Mouse (Mus musculus) gastrocnemius, adult 2 months (tissue): ENCODE measurements around the gene Kcnd1. TPM values are rescaled to one million over a fixed set of nuclear protein-coding genes. Genes with fewer than 3 reads are reported as not detected.
"Not testable (repeated sequence)": the region's sequence is repeated elsewhere in the genome, so short reads cannot be mapped to it uniquely, and the experiment has no call there.

Source experiments
- DNase-seq: peaks from one replicate; pipeline ENCODE4 v3.0.0; 2022
- H3K27ac ChIP-seq: fragments of 200-600 bp; 2 replicates; pipeline ENCODE4 v1.8.1; 2022; ENCODE audit warnings: mild to moderate bottlenecking
- H3K4me3 ChIP-seq: fragments of 200-600 bp; 2 replicates; pipeline ENCODE4 v1.8.1; 2022; ENCODE audit warnings: mild to moderate bottlenecking, moderate library complexity
- CTCF ChIP-seq: fragments of 200-600 bp; IDR thresholded peaks from 2 replicates; pipeline ENCODE4 v1.8.1; 2022; ENCODE audit warnings: antibody characterized with exemption, mild to moderate bottlenecking, moderate library complexity
- intact Hi-C: fragments of 180-260 bp; cut with DNase I; formaldehyde crosslinking; loops from one replicate; pipeline ENCODE4 v1.15.1; 2025
- total RNA-seq, 2 experiments: library from RNA; stranded (reverse); gene quantifications; 2 replicates each; pipeline ENCODE4 v1.2.3; 2021

Kcnd1 gene
- total RNA-seq, 2 experiments from 2014 or later, result 0.15 to 0.22 TPM

DNA sequence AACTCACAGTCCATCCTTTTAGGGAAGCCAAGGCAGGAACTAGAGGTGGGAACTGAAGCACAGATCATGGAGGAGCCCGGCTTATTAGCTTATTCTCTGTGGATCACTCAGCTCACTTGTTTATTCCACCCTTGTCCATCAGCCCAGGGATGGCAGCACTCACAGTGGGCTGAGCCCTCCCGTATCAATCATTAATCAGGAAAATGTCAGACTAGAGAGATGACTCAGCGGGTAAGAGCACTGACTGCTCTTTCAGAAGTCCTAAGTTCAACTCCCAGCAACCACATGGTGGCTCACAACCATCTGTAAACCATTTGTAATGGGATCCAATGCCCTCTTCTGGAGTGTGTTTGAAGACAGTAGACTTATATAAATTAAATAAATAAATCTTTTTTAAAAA lies 24.8 kb upstream of the Kcnd1 start:
- intact Hi-C loops, result no loop called here
- no peak overlapping the region for H3K27ac ChIP-seq
- DNase-seq, result no peak
- no peak overlapping the region for H3K4me3 ChIP-seq
- TF ChIP-seq CTCF, result no peak

DNA sequence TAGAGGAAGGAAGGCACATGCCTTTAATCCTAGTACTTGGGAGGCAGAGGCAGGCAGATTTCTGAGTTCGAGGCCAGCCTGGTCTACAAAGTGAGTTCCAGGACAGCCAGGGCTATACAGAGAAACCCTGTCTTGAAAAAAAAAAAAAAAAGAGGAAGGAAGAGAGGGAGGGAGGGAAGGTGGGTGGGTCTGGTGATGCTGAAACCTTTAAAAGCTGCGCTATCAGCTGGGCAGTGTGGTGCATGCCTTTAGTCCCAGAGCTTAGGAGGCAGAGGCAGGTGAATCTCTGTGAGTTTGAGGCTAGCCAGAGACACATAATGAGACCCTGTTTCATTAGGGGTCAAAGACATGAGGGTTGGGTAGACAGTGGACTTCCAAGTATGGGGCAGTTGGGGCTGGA lies 19.9 kb upstream of the Kcnd1 start:
- H3K4me3 ChIP-seq, DNase-seq, intact Hi-C loops, H3K27ac ChIP-seq: not testable (repeated sequence)

DNA sequence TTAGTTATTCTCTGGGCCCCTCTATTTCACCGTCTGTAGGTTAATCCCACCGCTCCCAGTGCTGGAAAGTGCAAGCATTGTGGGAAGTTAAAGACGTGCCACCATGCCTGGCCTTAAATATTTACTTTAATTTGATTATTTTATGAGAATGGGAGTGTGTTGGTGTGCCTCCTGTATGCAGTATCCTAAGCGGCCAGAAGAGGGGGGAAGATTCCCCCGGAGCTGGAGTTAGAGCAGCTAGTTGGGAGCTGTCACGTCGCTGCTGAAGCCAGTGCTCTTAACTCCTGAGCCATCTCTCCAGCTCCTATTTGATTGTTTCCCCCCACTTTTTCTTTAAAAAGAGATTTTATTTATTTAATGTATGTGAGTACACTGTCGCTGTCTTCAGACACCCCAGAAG lies 7.1 kb upstream of the Kcnd1 start:
- peak; percentile 45 for TF ChIP-seq CTCF
- H3K4me3 ChIP-seq, DNase-seq, intact Hi-C loops, H3K27ac ChIP-seq: not testable (repeated sequence)

DNA sequence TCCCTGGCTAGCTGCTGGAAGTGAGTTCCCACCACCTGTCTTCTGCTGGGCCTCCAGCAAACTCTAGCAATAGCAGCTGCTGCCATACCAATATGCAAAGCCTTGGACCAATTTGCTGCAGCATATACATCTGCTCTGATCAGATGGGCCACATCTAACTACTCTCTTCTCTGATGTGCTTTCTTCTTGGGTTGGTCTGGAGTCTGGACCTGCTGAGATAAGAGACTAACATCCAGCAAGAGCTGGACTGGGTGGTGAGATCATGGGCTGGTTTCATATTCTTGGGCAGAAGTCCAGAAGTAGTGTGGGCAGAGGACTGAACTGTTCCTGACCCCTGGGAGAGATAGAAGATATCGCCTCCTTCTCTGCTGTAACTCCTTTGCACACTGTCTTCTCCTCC lies 15.1 kb downstream of the Kcnd1 start:
- intact Hi-C loops, result no loop called here
- DNase-seq, result no peak
- Histone ChIP-seq H3K27ac (no peak overlapping the region), H3K4me3 (no peak overlapping the region)
- TF ChIP-seq CTCF, result no peak

DNA sequence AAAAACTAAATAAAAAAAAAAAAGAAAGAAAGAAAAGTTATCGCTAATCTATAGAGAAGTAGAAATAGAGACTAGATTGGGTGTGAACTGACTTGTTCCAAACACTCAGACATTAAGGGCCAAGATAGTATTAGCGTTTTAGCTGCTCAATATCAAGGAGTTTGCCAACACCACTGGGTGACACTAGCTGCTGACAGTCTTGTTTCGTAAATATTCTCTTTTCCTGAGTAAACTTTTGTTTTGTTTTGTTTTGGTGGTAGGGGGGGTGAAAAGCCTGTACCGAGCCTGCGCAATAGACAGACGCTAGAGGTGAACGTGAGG lies 18.7 kb downstream of the Kcnd1 start:
- TF ChIP-seq CTCF, result no peak
- intact Hi-C loops, result loop anchor here (5.0 kb wide), 1 partner anchor 36 kb away; the partner anchor contains the start of gene Pim2
- no peak for DNase-seq
- Histone ChIP-seq H3K4me3 (peak overlapping the region; percentile 69), H3K27ac (peak overlapping the region; percentile 93)

DNA sequence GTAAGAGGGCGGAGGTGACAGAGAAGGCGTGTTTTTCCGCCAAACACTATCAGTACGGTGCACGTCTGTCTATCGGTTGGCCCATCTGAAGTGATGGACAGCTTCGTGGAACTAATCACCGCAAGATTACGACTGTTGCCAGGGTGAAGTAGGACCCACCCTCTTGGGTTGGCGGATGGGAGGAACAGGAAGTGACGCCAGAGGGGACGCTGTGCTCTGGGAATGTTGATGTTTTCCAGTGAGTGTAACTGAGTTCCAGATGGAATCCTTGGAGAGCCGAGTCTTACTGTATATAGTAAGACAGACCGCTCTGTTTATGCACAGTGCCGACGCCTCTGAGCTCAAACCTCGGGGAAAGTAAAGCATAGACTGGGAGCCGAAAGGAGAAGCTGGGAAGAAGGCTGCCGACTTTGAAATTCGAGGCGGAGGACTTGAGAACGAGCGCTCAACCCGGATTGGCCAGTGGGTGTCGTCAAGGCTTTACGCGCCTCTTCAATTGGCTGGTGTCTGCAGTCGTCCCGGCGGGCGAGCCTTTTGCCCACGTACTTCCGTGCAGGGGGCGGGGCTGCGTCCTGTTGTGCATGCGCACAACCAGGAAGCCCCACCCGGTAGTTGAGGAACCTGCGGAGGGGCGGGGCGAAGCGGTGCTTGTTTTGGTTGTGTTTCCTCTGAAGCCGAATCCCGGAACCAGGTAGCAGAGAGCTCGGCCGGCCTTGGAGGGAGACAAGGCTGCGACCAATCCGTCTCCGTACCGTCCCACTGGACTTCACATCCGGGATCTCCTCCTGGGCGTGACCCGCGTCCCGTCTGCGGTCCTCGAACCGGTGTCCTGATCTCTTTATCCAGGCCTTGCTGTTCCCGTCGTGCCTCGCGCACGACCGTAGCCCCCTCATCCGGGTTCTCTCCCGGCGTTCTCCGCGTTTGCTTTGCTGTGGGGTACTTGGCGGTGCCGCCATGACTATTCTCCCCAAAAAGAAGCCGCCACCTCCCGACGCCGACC lies 19.4 kb downstream of the Kcnd1 start, which contains the start of gene Otud5:
Gene Otud5, plus strand, starts transcription at position 202 of the 1,000 bp plus-strand sequence.
- intact Hi-C loops, result loop anchor here (5.0 kb wide), 1 partner anchor 36 kb away; the partner anchor contains the start of gene Pim2

DNA sequence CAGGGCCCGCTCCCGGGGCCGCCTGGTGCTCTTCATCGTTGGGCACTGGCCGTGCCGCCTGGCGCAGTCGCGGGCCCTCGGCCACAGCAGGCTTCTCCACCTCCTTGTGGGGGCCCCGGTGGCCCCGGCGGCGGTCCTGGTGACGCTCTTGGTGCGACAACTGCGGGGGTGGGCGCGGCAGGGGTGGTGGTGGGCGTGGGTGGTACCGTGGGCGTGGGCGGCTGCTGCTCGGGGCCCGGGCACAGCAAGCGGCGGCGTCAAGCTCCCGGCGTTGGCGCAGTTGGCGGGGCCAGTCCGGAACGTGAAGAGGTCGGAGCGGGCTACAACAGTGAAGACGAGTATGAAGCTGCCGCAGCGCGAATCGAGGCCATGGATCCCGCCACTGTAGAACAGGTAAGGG lies 20.2 kb downstream of the Kcnd1 start:
- intact Hi-C loops, result loop anchor here (5.0 kb wide), 1 partner anchor 35 kb away; the partner anchor contains the start of gene Pim2
- peak overlapping the region; percentile 74 for H3K4me3 ChIP-seq
- peak; percentile 29 for DNase-seq
- TF ChIP-seq CTCF, result no peak
- peak overlapping the region; percentile 96 for H3K27ac ChIP-seq

More for the DNA sequence above, 19.4 kb downstream of the Kcnd1 start, which contains the start of gene Otud5:
- peak; percentile 96 for DNase-seq
- Histone ChIP-seq H3K27ac (peak within 1 kb of the TSS; percentile 96), H3K4me3 (peak within 1 kb of the TSS; percentile 74)
- TF ChIP-seq CTCF, result no peak

DNA sequence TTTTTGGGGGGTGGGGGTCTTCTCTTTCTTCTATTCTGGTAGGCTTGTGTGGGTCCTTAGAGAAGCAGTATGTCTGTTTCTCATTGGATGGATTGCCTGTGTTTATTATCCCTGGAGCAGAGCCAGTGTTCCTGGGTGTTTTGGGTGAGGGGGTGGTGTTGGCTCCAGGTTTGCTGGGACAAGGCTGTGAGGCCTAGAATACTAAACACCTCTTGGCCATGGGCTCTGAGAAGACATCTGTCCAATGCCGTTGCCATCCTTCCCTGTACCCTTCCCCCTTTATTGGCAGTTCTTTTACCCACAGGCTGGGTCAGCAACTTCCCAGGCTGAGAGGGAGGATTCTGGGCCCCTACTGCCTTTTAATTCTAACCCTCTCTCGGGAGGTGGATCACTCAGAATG lies 25.8 kb downstream of the Kcnd1 start:
- no peak for TF ChIP-seq CTCF
- DNase-seq, result no peak
- Histone ChIP-seq H3K27ac (no peak overlapping the region), H3K4me3 (no peak overlapping the region)
- intact Hi-C loops, result loop anchor here (5.0 kb wide), 1 partner anchor 99 kb away; the partner anchor contains the start of gene Hdac6

DNA sequence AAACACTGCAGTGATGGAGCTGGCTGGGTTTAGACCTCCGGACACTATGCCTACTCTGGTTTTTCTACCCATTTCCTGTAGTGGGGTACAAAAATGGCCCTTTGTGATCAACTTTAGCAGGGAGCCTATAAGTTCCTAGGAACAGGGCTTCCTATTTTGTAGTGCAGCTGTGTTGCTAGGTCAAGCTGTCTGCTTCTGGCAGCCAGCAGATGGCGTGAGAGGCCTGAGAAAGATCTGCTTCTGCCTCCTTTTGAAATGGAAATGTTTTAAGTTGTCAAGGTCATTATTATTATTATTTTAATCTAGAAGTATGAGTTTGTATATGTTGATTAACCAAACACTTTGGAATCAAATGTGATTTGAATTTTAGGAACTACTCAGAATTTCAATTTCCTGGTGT lies 32.5 kb downstream of the Kcnd1 start:
- intact Hi-C loops, result loop anchor here (5.0 kb wide), 1 partner anchor 163 kb away; the partner anchor contains the start of gene Glod5
- Histone ChIP-seq H3K27ac (no peak overlapping the region), H3K4me3 (no peak overlapping the region)
- DNase-seq, result peak; percentile 44
- peak; percentile 71 for TF ChIP-seq CTCF

DNA sequence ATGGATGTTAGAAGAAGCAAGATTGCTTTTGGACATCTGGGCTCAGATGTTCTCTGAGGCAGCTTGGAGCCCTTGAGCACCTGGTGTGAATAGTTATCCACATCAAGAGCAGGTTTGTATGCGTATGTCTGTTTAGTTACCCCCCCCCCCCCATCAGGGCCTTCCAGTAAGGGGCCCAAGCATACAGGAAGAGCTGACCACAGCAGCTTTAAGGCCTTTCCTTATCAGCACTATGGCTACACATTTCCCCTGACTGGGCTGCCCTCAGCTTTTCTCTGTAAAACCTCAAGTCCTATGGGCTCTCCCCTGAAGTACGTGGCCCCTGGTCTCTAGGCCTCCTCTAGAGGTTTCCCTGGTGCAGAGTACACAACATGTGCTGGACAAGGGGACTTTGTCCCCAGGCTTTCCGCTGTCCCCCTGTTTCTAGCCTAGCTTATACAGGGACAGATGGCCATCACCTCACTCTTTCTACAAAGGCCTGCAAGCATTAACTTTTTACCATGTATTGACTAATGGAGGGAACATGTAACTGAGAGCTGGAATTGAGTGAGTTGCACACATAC lies 37.2 kb downstream of the Kcnd1 start:
- no peak for DNase-seq
- intact Hi-C loops, result no loop called here
- TF ChIP-seq CTCF, result no peak
- Histone ChIP-seq H3K4me3 (no peak overlapping the region), H3K27ac (no peak overlapping the region)

DNA sequence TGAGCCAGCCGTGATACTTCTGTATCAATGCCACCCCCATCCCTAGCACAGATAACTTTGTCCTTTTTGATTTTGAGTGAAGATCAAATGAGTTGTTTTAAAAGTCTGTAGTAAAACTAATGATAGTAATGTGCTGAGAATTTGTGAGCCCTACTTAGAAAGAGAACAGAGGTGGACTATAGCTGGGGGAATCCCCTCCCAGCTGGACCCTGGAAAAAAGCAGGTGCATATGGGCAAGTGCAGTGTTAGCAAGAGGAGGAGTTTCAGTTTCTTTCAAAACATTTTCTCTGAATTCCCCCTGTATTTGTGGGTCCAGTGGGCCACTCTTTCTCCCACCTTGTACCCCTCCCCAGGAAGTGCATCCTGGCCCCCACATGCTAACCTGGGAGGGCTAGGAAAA lies 41.1 kb downstream of the Kcnd1 start:
- DNase-seq, result no peak
- no peak for TF ChIP-seq CTCF
- no peak overlapping the region for H3K27ac ChIP-seq
- intact Hi-C loops, result no loop called here
- H3K4me3 ChIP-seq, result no peak overlapping the region

DNA sequence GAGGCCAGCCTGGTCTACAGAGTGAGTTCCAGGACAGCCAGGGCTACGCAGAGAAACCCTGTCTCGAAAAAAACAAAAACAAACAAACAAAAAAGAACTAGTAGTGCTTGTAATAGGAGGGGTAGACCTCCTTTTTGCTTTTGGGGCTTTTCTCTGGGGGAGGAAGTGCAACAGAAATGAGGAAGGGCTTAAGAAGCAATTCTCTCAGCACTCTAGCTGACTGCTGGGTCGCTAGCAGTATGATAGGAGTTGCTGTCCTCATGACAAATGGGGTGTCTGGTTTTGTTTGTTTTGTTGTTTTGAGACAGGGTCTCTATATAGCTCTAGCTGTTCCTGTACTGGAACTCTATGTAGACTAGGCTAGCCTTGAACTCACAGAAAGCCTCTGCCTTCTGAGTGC lies 42.5 kb downstream of the Kcnd1 start:
- intact Hi-C loops, result no loop called here
- H3K27ac ChIP-seq, result no peak overlapping the region
- no peak overlapping the region for H3K4me3 ChIP-seq
- no peak for DNase-seq
- no peak for TF ChIP-seq CTCF

DNA sequence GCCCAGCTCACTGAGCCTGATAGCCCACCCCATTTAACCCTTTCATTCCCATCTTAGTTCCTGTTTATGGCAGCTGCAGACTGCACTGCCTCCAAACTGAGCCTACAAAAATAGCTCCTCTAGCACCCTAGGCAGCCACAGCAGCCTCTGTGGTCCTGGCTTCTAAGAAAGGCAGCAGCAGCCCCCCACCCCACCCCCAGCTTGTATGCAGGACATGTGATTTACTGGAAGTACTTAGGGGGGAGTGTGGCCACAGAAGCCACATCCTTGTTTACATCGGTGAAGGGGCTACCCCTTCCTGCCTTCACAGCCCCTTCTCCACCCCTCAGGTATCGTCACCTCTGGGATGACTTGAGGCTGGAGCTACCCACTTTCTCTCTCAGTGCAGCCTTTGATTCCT lies 43.3 kb downstream of the Kcnd1 start:
- Histone ChIP-seq H3K27ac (no peak overlapping the region), H3K4me3 (no peak overlapping the region)
- TF ChIP-seq CTCF, result no peak
- DNase-seq, result no peak
- intact Hi-C loops, result no loop called here
